Mouse (Mus musculus) stomach, postnatal 0 days (tissue): ENCODE data around the gene Ubash3b. TPM values are rescaled to one million over a fixed set of nuclear protein-coding genes. Genes with fewer than 3 reads are reported as not detected.

ENCODE experiments used
- ATAC-seq: fragments of 200-750 bp; cut with Nextera tagmentation; 2 replicates; pipeline ENCODE4 v1.8.0; 2017; ENCODE audit not compliant: low FRiP score, low TSS enrichment
- DNase-seq: peaks from one replicate; pipeline ENCODE4 v3.0.0-alpha.2; 2016; ENCODE audit warnings: low spot score
- H3K27ac ChIP-seq: fragments of 300-500 bp; sonication (generic); replicated peaks from 2 replicates; pipeline ENCODE4 v1.5.1; 2014; ENCODE audit warnings: mild to moderate bottlenecking, control low read depth
- H3K27me3 ChIP-seq: fragments of 300-500 bp; sonication (generic); 2 replicates; pipeline ENCODE4 v1.6.1; 2014; ENCODE audit warnings: low read length; ENCODE audit not compliant: control insufficient read depth, insufficient read depth
- H3K36me3 ChIP-seq: fragments of 300-500 bp; sonication (generic); 2 replicates; pipeline ENCODE4 v1.6.1; 2014; ENCODE audit warnings: low read length, mixed read lengths; ENCODE audit not compliant: control insufficient read depth, insufficient read depth
- H3K4me1 ChIP-seq: fragments of 300-500 bp; sonication (generic); replicated peaks from 2 replicates; pipeline ENCODE4 v1.6.1; 2014; ENCODE audit warnings: antibody characterized with exemption; ENCODE audit not compliant: control insufficient read depth, insufficient read depth
- H3K4me2 ChIP-seq: fragments of 300-500 bp; sonication (generic); replicated peaks from 2 replicates; pipeline ENCODE4 v1.6.1; 2014; ENCODE audit warnings: low read depth, mild to moderate bottlenecking, control low read depth, moderate library complexity
- H3K4me3 ChIP-seq: fragments of 300-500 bp; sonication (generic); 2 replicates; pipeline ENCODE4 v1.5.1; 2014; ENCODE audit warnings: low read depth, low read length, control low read depth
- H3K9ac ChIP-seq: fragments of 300-500 bp; sonication (generic); 2 replicates; pipeline ENCODE4 v1.6.1; 2014; ENCODE audit warnings: mild to moderate bottlenecking, low read length, control low read depth, mixed read lengths
- H3K9me3 ChIP-seq: fragments of 300-500 bp; sonication (generic); 2 replicates; pipeline ENCODE4 v1.6.1; 2016; ENCODE audit warnings: low read length; ENCODE audit not compliant: control insufficient read depth
- CTCF ChIP-seq: IDR thresholded peaks from 2 replicates; pipeline ENCODE4 v1.5.1; 2016; ENCODE audit warnings: antibody characterized with exemption, low read depth, mild to moderate bottlenecking, moderate library complexity
- EP300 ChIP-seq: optimal IDR thresholded peaks from 2 replicates; pipeline ENCODE3; 2016; ENCODE audit warnings: antibody characterized with exemption
- WGBS: fragments of 180-500 bp; shearing (Covaris S2); extraction: QIAGEN DNeasy Blood & Tissue Kit; methylation state at CpG from one replicate; pipeline ENCODE4 v1.1.7; 2014; 5-methylcytosine and 5-hydroxymethylcytosine counted together
- polyA plus RNA-seq: library from polyadenylated mRNA; unstranded; fragments of >200 nt; fragmentation: Nextera tagmentation; extraction: Ambion mirVana; gene quantifications from 2 replicates; pipeline ENCODE4 v1.2.1, GENCODE M21; 2015

Ubash3b gene
- polyA plus RNA-seq, 1 experiment from 2014 or later: 1.4 TPM

- H3K27ac ChIP-seq: no peak overlapping the region
- TF ChIP-seq CTCF: no peak
- TF ChIP-seq EP300: no peak
- no peak overlapping the region for H3K9ac ChIP-seq
- H3K27me3 ChIP-seq: no peaks in the 10 kb centered on the region
- 81% methylated on average over 7 of the region's 7 CpGs for WGBS
- no peaks in the 10 kb centered on the region for H3K9me3 ChIP-seq
- H3K4me3 ChIP-seq: no peak overlapping the region
- H3K4me2 ChIP-seq: no peak overlapping the region
- DNase-seq (no peak), ATAC-seq (no peak)
- no peaks in the 10 kb centered on the region for H3K4me1 ChIP-seq
- no peaks in the 10 kb centered on the region for H3K36me3 ChIP-seq
Measured at GRCm38 (mm10) chr9:41049282-41049681, 112.2 kb downstream of the Ubash3b start.

- no peaks in the 10 kb centered on the region for H3K27me3 ChIP-seq
Measured at GRCm38 (mm10) chr9:41048820-41049219, 112.7 kb downstream of the Ubash3b start.

GRCm38 (mm10) chr9:41048216-41048615, 113.3 kb downstream of the Ubash3b start:
- WGBS: 93% methylated on average over 7 of the region's 7 CpGs
- TF ChIP-seq EP300: no peak
- Histone ChIP-seq H3K4me1 (no peaks in the 10 kb centered on the region), H3K27me3 (no peaks in the 10 kb centered on the region), H3K9me3 (no peaks in the 10 kb centered on the region), H3K9ac (no peak overlapping the region), H3K4me2 (no peak overlapping the region), H3K4me3 (no peak overlapping the region), H3K36me3 (no peaks in the 10 kb centered on the region), H3K27ac (no peak overlapping the region)
- ATAC-seq (no peak), DNase-seq (no peak)

More at GRCm38 (mm10) chr9:41048820-41049219, 112.7 kb downstream of the Ubash3b start:
- no peaks in the 10 kb centered on the region for H3K36me3 ChIP-seq
- TF ChIP-seq EP300 (no peak), CTCF (no peak)
- H3K9me3 ChIP-seq: no peaks in the 10 kb centered on the region
- no peaks in the 10 kb centered on the region for H3K4me1 ChIP-seq
- no peak overlapping the region for H3K4me2 ChIP-seq
- WGBS: 65% methylated on average over 3 of the region's 3 CpGs
- H3K27ac ChIP-seq: no peak overlapping the region
- DNase-seq (no peak), ATAC-seq (no peak)
- no peak overlapping the region for H3K4me3 ChIP-seq
- no peak overlapping the region for H3K9ac ChIP-seq

- 80% methylated on average over 2 of the region's 2 CpGs for WGBS
- Histone ChIP-seq H3K27me3 (no peaks in the 10 kb centered on the region), H3K4me1 (no peaks in the 10 kb centered on the region), H3K27ac (no peak overlapping the region), H3K9me3 (no peaks in the 10 kb centered on the region), H3K4me2 (no peak overlapping the region), H3K36me3 (no peaks in the 10 kb centered on the region), H3K4me3 (no peak overlapping the region), H3K9ac (no peak overlapping the region)
- DNase-seq: no peak
- no peak for ATAC-seq
- TF ChIP-seq CTCF (no peak), EP300 (no peak)
Measured at GRCm38 (mm10) chr9:41047654-41048053, 113.8 kb downstream of the Ubash3b start.

- TF ChIP-seq EP300: no peak
- TF ChIP-seq CTCF: peak; percentile 96
- ATAC-seq (no peak), DNase-seq (peak; percentile 80)
- no peak overlapping the region for H3K4me2 ChIP-seq
- H3K9me3 ChIP-seq: no peaks in the 10 kb centered on the region
- H3K4me3 ChIP-seq: no peak overlapping the region
- no peaks in the 10 kb centered on the region for H3K36me3 ChIP-seq
- no peaks in the 10 kb centered on the region for H3K4me1 ChIP-seq
- no peaks in the 10 kb centered on the region for H3K27me3 ChIP-seq
- H3K9ac ChIP-seq: no peak overlapping the region
- 9% methylated on average over 3 of the region's 3 CpGs for WGBS
- H3K27ac ChIP-seq: no peak overlapping the region
Measured at GRCm38 (mm10) chr9:41044626-41045025, 116.9 kb downstream of the Ubash3b start.

- no peaks in the 10 kb centered on the region for H3K4me1 ChIP-seq
- ATAC-seq (no peak), DNase-seq (no peak)
- H3K9me3 ChIP-seq: no peaks in the 10 kb centered on the region
- H3K27me3 ChIP-seq: no peaks in the 10 kb centered on the region
- TF ChIP-seq CTCF (no peak), EP300 (no peak)
- 90% methylated on average over 5 of the region's 5 CpGs for WGBS
- no peak overlapping the region for H3K9ac ChIP-seq
- no peak overlapping the region for H3K4me3 ChIP-seq
- no peak overlapping the region for H3K4me2 ChIP-seq
- H3K27ac ChIP-seq: no peak overlapping the region
- no peaks in the 10 kb centered on the region for H3K36me3 ChIP-seq
Measured at GRCm38 (mm10) chr9:41043641-41044040, 117.9 kb downstream of the Ubash3b start.
